Mouse (Mus musculus): Measurements from ENCODE around the gene Vwa8.

- TF ChIP-seq EP300 (optimal IDR thresholded peaks at IDR 0.05) (no peak), CTCF (IDR thresholded peaks at IDR 0.05; ENCODE audit: low read depth) (no peak)
Measured at GRCm38 (mm10) chr14:79196711-79197110, 347.9 kb downstream of the Vwa8 start.

Measured in stomach, postnatal 0 days (tissue).